Mouse (Mus musculus): ENCODE measurements at regions not wholly inside any gene's neighbourhood (a gene's known extent, or its start where the extent isn't known, plus 50 kb on each side); places are given as distances from the start of the nearest gene placed in this dataset.

GRCm38 (mm10) chr14:17102486-17102885 lies 283.5 kb upstream of the Rarb start:
- H3K27me3 ChIP-seq (ENCODE audit: control insufficient read depth, insufficient read depth, low read length), result no peaks in the 10 kb centered on the region
- H3K9ac ChIP-seq (ENCODE audit: low read depth, low read length), result no peak overlapping the region
- no peaks in the 10 kb centered on the region for H3K79me2 ChIP-seq (ENCODE audit: control insufficient read depth, insufficient read depth, low read length)
- TF ChIP-seq POLR2A (IDR thresholded peaks at IDR 0.05; ENCODE audit: extremely low read depth, insufficient read depth, low read length), result no peak
- no peak for TF ChIP-seq CTCF (IDR thresholded peaks at IDR 0.05; ENCODE audit: low read depth, low read length)
- no peak for DNase-seq (ENCODE audit: extremely low read depth, low read depth, low spot score)
- no peaks in the 10 kb centered on the region for H3K4me1 ChIP-seq (ENCODE audit: control insufficient read depth, insufficient read depth, low read length)
- H3K36me3 ChIP-seq (ENCODE audit: control insufficient read depth, insufficient read depth, low read length), result no peaks in the 10 kb centered on the region
- H3K4me3 ChIP-seq (ENCODE audit: insufficient read depth, low read depth, low read length), result no peak overlapping the region
- no peak overlapping the region for H3K27ac ChIP-seq (replicated peaks; ENCODE audit: insufficient read depth, low read depth, low read length)

- Histone ChIP-seq H3K36me3 (ENCODE audit: control insufficient read depth, insufficient read depth, low read length) (no peaks in the 10 kb centered on the region), H3K27ac (replicated peaks; ENCODE audit: insufficient read depth, low read depth, low read length) (no peak overlapping the region), H3K79me2 (ENCODE audit: control insufficient read depth, insufficient read depth, low read length) (no peaks in the 10 kb centered on the region), H3K4me3 (ENCODE audit: insufficient read depth, low read depth, low read length) (no peak overlapping the region), H3K4me1 (ENCODE audit: control insufficient read depth, insufficient read depth, low read length) (no peaks in the 10 kb centered on the region), H3K9ac (ENCODE audit: low read depth, low read length) (no peak overlapping the region), H3K27me3 (ENCODE audit: control insufficient read depth, insufficient read depth, low read length) (no peaks in the 10 kb centered on the region)
- DNase-seq (ENCODE audit: extremely low read depth, low read depth, low spot score), result no peak
- TF ChIP-seq POLR2A (IDR thresholded peaks at IDR 0.05; ENCODE audit: extremely low read depth, insufficient read depth, low read length), result no peak
- whole genome bisulfite sequencing, result 75% methylated on average over 4 of the region's 4 CpGs
Observed at GRCm38 (mm10) chr14:17090573-17090937, 271.6 kb upstream of the Rarb start.

GRCm38 (mm10) chr14:17089640-17090572 lies 270.9 kb upstream of the Rarb start:
- no peaks in the 10 kb centered on the region for H3K27me3 ChIP-seq (ENCODE audit: control insufficient read depth, insufficient read depth, low read length)
- no peak overlapping the region for H3K27ac ChIP-seq (replicated peaks; ENCODE audit: insufficient read depth, low read depth, low read length)
- no peak overlapping the region for H3K9ac ChIP-seq (ENCODE audit: low read depth, low read length)
- no peaks in the 10 kb centered on the region for H3K79me2 ChIP-seq (ENCODE audit: control insufficient read depth, insufficient read depth, low read length)
- WGBS, result 56% methylated on average over 3 of the region's 3 CpGs
- no peaks in the 10 kb centered on the region for H3K4me1 ChIP-seq (ENCODE audit: control insufficient read depth, insufficient read depth, low read length)
- no peak for DNase-seq (ENCODE audit: extremely low read depth, low read depth, low spot score)
- TF ChIP-seq POLR2A (IDR thresholded peaks at IDR 0.05; ENCODE audit: extremely low read depth, insufficient read depth, low read length) (no peak), CTCF (IDR thresholded peaks at IDR 0.05; ENCODE audit: low read depth, low read length) (no peak)
- no peak overlapping the region for H3K4me3 ChIP-seq (ENCODE audit: insufficient read depth, low read depth, low read length)
- no peaks in the 10 kb centered on the region for H3K36me3 ChIP-seq (ENCODE audit: control insufficient read depth, insufficient read depth, low read length)

GRCm38 (mm10) chr14:17089089-17089634 lies 270.2 kb upstream of the Rarb start:
- H3K79me2 ChIP-seq (ENCODE audit: control insufficient read depth, insufficient read depth, low read length), result no peaks in the 10 kb centered on the region
- TF ChIP-seq POLR2A (IDR thresholded peaks at IDR 0.05; ENCODE audit: extremely low read depth, insufficient read depth, low read length) (no peak), CTCF (IDR thresholded peaks at IDR 0.05; ENCODE audit: low read depth, low read length) (no peak)
- DNase-seq (ENCODE audit: extremely low read depth, low read depth, low spot score), result no peak

GRCm38 (mm10) chr14:17087828-17088227 lies 268.9 kb upstream of the Rarb start:
- TF ChIP-seq CTCF (IDR thresholded peaks at IDR 0.05; ENCODE audit: low read depth, low read length) (no peak), POLR2A (IDR thresholded peaks at IDR 0.05; ENCODE audit: extremely low read depth, insufficient read depth, low read length) (no peak)
- no peaks in the 10 kb centered on the region for H3K79me2 ChIP-seq (ENCODE audit: control insufficient read depth, insufficient read depth, low read length)
- WGBS, result 94% methylated on average over 1 of the region's 1 CpGs
- no peaks in the 10 kb centered on the region for H3K27me3 ChIP-seq (ENCODE audit: control insufficient read depth, insufficient read depth, low read length)
- no peak overlapping the region for H3K4me3 ChIP-seq (ENCODE audit: insufficient read depth, low read depth, low read length)
- H3K27ac ChIP-seq (replicated peaks; ENCODE audit: insufficient read depth, low read depth, low read length), result no peak overlapping the region
- H3K36me3 ChIP-seq (ENCODE audit: control insufficient read depth, insufficient read depth, low read length), result no peaks in the 10 kb centered on the region
- no peak for DNase-seq (ENCODE audit: extremely low read depth, low read depth, low spot score)
- no peak overlapping the region for H3K9ac ChIP-seq (ENCODE audit: low read depth, low read length)
- no peaks in the 10 kb centered on the region for H3K4me1 ChIP-seq (ENCODE audit: control insufficient read depth, insufficient read depth, low read length)

More at GRCm38 (mm10) chr14:17089089-17089634, 270.2 kb upstream of the Rarb start:
- H3K27ac ChIP-seq (replicated peaks; ENCODE audit: insufficient read depth, low read depth, low read length), result no peak overlapping the region
- no peaks in the 10 kb centered on the region for H3K4me1 ChIP-seq (ENCODE audit: control insufficient read depth, insufficient read depth, low read length)
- H3K4me3 ChIP-seq (ENCODE audit: insufficient read depth, low read depth, low read length), result no peak overlapping the region
- no peaks in the 10 kb centered on the region for H3K27me3 ChIP-seq (ENCODE audit: control insufficient read depth, insufficient read depth, low read length)
- H3K36me3 ChIP-seq (ENCODE audit: control insufficient read depth, insufficient read depth, low read length), result no peaks in the 10 kb centered on the region
- no peak overlapping the region for H3K9ac ChIP-seq (ENCODE audit: low read depth, low read length)

- no peak overlapping the region for H3K9ac ChIP-seq (ENCODE audit: low read depth, low read length)
- H3K4me3 ChIP-seq (ENCODE audit: insufficient read depth, low read depth, low read length), result no peak overlapping the region
- 28% methylated on average over 2 of the region's 2 CpGs for WGBS
- H3K27me3 ChIP-seq (ENCODE audit: control insufficient read depth, insufficient read depth, low read length), result no peaks in the 10 kb centered on the region
- H3K4me1 ChIP-seq (ENCODE audit: control insufficient read depth, insufficient read depth, low read length), result no peaks in the 10 kb centered on the region
- TF ChIP-seq CTCF (IDR thresholded peaks at IDR 0.05; ENCODE audit: low read depth, low read length), result no peak
- TF ChIP-seq POLR2A (IDR thresholded peaks at IDR 0.05; ENCODE audit: extremely low read depth, insufficient read depth, low read length), result no peak
- H3K79me2 ChIP-seq (ENCODE audit: control insufficient read depth, insufficient read depth, low read length), result no peaks in the 10 kb centered on the region
- H3K36me3 ChIP-seq (ENCODE audit: control insufficient read depth, insufficient read depth, low read length), result no peaks in the 10 kb centered on the region
- no peak for DNase-seq (ENCODE audit: extremely low read depth, low read depth, low spot score)
- H3K27ac ChIP-seq (replicated peaks; ENCODE audit: insufficient read depth, low read depth, low read length), result no peak overlapping the region
Observed at GRCm38 (mm10) chr14:17083907-17084306, 265.0 kb upstream of the Rarb start.

Measured in liver, adult 2 months (tissue).